12 mouse cellular contexts compared by ENCODE assay signal in genomic region chr16:3934091-3934490, GRCm38 (mm10). TPM values are rescaled to one million over a fixed set of nuclear protein-coding genes. Genes with fewer than 3 reads are reported as not detected.
A peak's percentile ranks its signal among the peaks of the same experiment; 100 is the strongest.
DNase-seq lines count a peak whose midpoint lies in the region; ATAC-seq and TF ChIP-seq lines count a peak whose summit lies in the region.
"Had no signal": no experiment of that assay in that cellular context is flagged by ENCODE, and none has a peak within 500 bp of the region (broad histone marks: within the 10 kb centered on the region; RNA-seq: fewer than 3 reads in every experiment).

No protein-coding gene starts in this region.

- peaks cover 4% of the 10 kb centered on the region; the same call in 1 of the 2 replicates for H3K4me1 ChIP-seq in liver, adult 2 months (ENCODE audit: control insufficient read depth, insufficient read depth, low read length)
- no peaks in the 10 kb centered on the region for H3K4me1 ChIP-seq in liver, embryonic 11.5 days (replicated peaks; ENCODE audit: control insufficient read depth, insufficient read depth, low read length)
- H3K4me1 ChIP-seq: forebrain, embryonic 12.5 days; limb, embryonic 13.5 days; neural tube, embryonic 12.5 days had no signal

- WGBS in liver, adult 2 months: 37% methylated on average over 1 of the region's 1 CpGs
- 57% methylated on average over 1 of the region's 1 CpGs for WGBS in liver, embryonic 11.5 days

- H3K4me3 ChIP-seq in liver, adult 2 months (ENCODE audit: insufficient read depth, low read depth, low read length): no peak overlapping the region
- no peak overlapping the region for H3K4me3 ChIP-seq in liver, embryonic 11.5 days (ENCODE audit: low read depth, low read length)
- H3K4me3 ChIP-seq: forebrain, embryonic 12.5 days; limb, embryonic 13.5 days; neural tube, embryonic 12.5 days had no signal

- no peaks in the 10 kb centered on the region for H3K79me2 ChIP-seq in liver, adult 2 months (ENCODE audit: control insufficient read depth, insufficient read depth, low read length)

- no peak for TF ChIP-seq CTCF in liver, adult 2 months (IDR thresholded peaks at IDR 0.05; ENCODE audit: low read depth, low read length)

- DNase-seq in liver, adult 2 months (ENCODE audit: extremely low read depth, low read depth, low spot score): peak; percentile 98
- no peak for DNase-seq in liver, embryonic 11.5 days (ENCODE audit: low spot score)
- peak; percentile 74 for DNase-seq in adipocyte (ENCODE audit: low spot score)
- peak; percentile 14 to 73 for DNase-seq in kidney, postnatal 36 days
- DNase-seq in adrenal gland, postnatal 14 days: no peak
- no peak for DNase-seq in layer of hippocampus, postnatal 36 days
- DNase-seq: cerebellum, adult 11-12 months had no signal

- no peak overlapping the region for H3K27ac ChIP-seq in liver, adult 2 months (replicated peaks; ENCODE audit: insufficient read depth, low read depth, low read length)
- no peak overlapping the region for H3K27ac ChIP-seq in liver, embryonic 11.5 days (ENCODE audit: low read depth, low read length)
- H3K27ac ChIP-seq: forebrain, embryonic 12.5 days; limb, embryonic 13.5 days; neural tube, embryonic 12.5 days had no signal

- H3K36me3 ChIP-seq in liver, adult 2 months (ENCODE audit: control insufficient read depth, insufficient read depth, low read length): peaks cover 18% of the 10 kb centered on the region; the same call in 1 of the 2 replicates
- H3K36me3 ChIP-seq in liver, embryonic 11.5 days (ENCODE audit: control insufficient read depth, insufficient read depth, low read length): peaks cover 15% of the 10 kb centered on the region

- no peak overlapping the region for H3K9ac ChIP-seq in liver, adult 2 months (ENCODE audit: low read depth, low read length)
- no peak overlapping the region for H3K9ac ChIP-seq in liver, embryonic 11.5 days (ENCODE audit: low read depth, low read length)
- H3K9ac ChIP-seq: forebrain, embryonic 12.5 days; limb, embryonic 13.5 days; neural tube, embryonic 12.5 days had no signal

- no peak for ATAC-seq in liver, embryonic 11.5 days (replicated peaks; ENCODE audit: low FRiP score)
- ATAC-seq in megakaryocyte progenitor cell, adult 5-6 weeks (replicated peaks; ENCODE audit: poor library complexity): 0 out of 2 replicates have a peak, but pooled peaks have one; percentile 37

- TF ChIP-seq POLR2A in liver, adult 2 months (IDR thresholded peaks at IDR 0.05; ENCODE audit: extremely low read depth, insufficient read depth, low read length): no peak

- no peaks in the 10 kb centered on the region for H3K9me3 ChIP-seq in liver, embryonic 11.5 days (ENCODE audit: control insufficient read depth, low read length)
- H3K9me3 ChIP-seq: forebrain, embryonic 12.5 days; limb, embryonic 13.5 days; neural tube, embryonic 12.5 days had no signal

- H3K4me2 ChIP-seq in liver, embryonic 11.5 days: no peak overlapping the region
- H3K4me2 ChIP-seq: forebrain, embryonic 12.5 days; limb, embryonic 13.5 days; neural tube, embryonic 12.5 days had no signal

- H3K27me3 ChIP-seq in liver, adult 2 months (ENCODE audit: control insufficient read depth, insufficient read depth, low read length): no peaks in the 10 kb centered on the region
- no peaks in the 10 kb centered on the region for H3K27me3 ChIP-seq in liver, embryonic 11.5 days (replicated peaks; ENCODE audit: control insufficient read depth, insufficient read depth, low read length)
- H3K27me3 ChIP-seq: CH12.LX; forebrain, embryonic 12.5 days; limb, embryonic 13.5 days; neural tube, embryonic 12.5 days had no signal

RNA-seq across cellular contexts. Expression of gene Cluap1, which starts 25.5 kb away (rescaled TPM):
- total RNA-seq in liver, adult 2 months (2014; rRNA removed): 5.0 and 5.4 TPM in 2 replicates
- polyA plus RNA-seq in liver, adult 2 months (2012; rRNA removed): 2.5 and 2.7 TPM in 2 replicates
- polyA plus RNA-seq in liver, embryonic 11.5 days (2014; fragmentation: Nextera tagmentation; extraction: Ambion mirVana): 21.8 and 22.9 TPM in 2 replicates
- total RNA-seq in megakaryocyte progenitor cell, adult 5-6 weeks (2015): 21.0 and 22.1 TPM in 2 replicates
- total RNA-seq in megakaryocyte progenitor cell, adult 5-6 weeks (2017): 38.2 and 48.4 TPM in 2 replicates
- total RNA-seq in adrenal gland, postnatal 14 days (2021): 15.6 and 18.3 TPM in 2 replicates
- total RNA-seq in layer of hippocampus, postnatal 36 days (2021): 10 to 100 TPM; 30.2 to 32.0 TPM

RNA-seq across cellular contexts. Expression of gene 1700037C18Rik, which starts 25.6 kb away (rescaled TPM):
- 0.40 and 0.46 TPM in 2 replicates for total RNA-seq in liver, adult 2 months (2014; rRNA removed)
- polyA plus RNA-seq in liver, adult 2 months (2012; rRNA removed): 1.4 and 1.5 TPM in 2 replicates
- polyA plus RNA-seq in liver, embryonic 11.5 days (2014; fragmentation: Nextera tagmentation; extraction: Ambion mirVana): 4.8 and 5.5 TPM in 2 replicates
- 2.0 and 2.6 TPM in 2 replicates for total RNA-seq in megakaryocyte progenitor cell, adult 5-6 weeks (2015)
- total RNA-seq in megakaryocyte progenitor cell, adult 5-6 weeks (2017): 1.1 and 1.3 TPM in 2 replicates
- total RNA-seq in adrenal gland, postnatal 14 days (2021): 3.0 and 3.3 TPM in 2 replicates
- 1 to 10 TPM; 4.6 to 5.2 TPM for total RNA-seq in layer of hippocampus, postnatal 36 days (2021)

RNA-seq across cellular contexts. Expression of gene Nlrc3, which starts 42.3 kb away (rescaled TPM):
- total RNA-seq in liver, adult 2 months (2014; rRNA removed): 0.18 and 0.20 TPM in 2 replicates
- polyA plus RNA-seq in liver, adult 2 months (2012; rRNA removed): 0.29 and 0.67 TPM in 2 replicates
- polyA plus RNA-seq in liver, embryonic 11.5 days (2014; fragmentation: Nextera tagmentation; extraction: Ambion mirVana): 0.94 and 1.1 TPM in 2 replicates
- 0.39 and 1.0 TPM in 2 replicates for total RNA-seq in megakaryocyte progenitor cell, adult 5-6 weeks (2015)
- total RNA-seq in megakaryocyte progenitor cell, adult 5-6 weeks (2017): 0.29 and 1.1 TPM in 2 replicates
- total RNA-seq in adrenal gland, postnatal 14 days (2021): 2.6 and 5.8 TPM in 2 replicates
- total RNA-seq in layer of hippocampus, postnatal 36 days (2021): 1 to 10 TPM; 2.2 to 2.9 TPM

RNA-seq across cellular contexts. Expression of gene Gm20695, which starts 49.6 kb away (rescaled TPM):
- total RNA-seq in liver, adult 2 months (2014; rRNA removed): 0.40 and 0.46 TPM in 2 replicates
- polyA plus RNA-seq in liver, adult 2 months (2012; rRNA removed): 0.13 and 0.19 TPM in 2 replicates
- 0.88 and 3.2 TPM in 2 replicates for polyA plus RNA-seq in liver, embryonic 11.5 days (2014; fragmentation: Nextera tagmentation; extraction: Ambion mirVana)
- not detected in 2 replicates for total RNA-seq in megakaryocyte progenitor cell, adult 5-6 weeks (2015)
- 0.21 and 1.3 TPM in 2 replicates for total RNA-seq in megakaryocyte progenitor cell, adult 5-6 weeks (2017)
- 0.86 and 1.4 TPM in 2 replicates for total RNA-seq in adrenal gland, postnatal 14 days (2021)
- under 1 TPM; 0.60 to 0.66 TPM for total RNA-seq in layer of hippocampus, postnatal 36 days (2021)

RNA-seq across cellular contexts. Expression of gene Zfp597, which starts 49.7 kb away (rescaled TPM):
- 8.5 and 10.1 TPM in 2 replicates for total RNA-seq in liver, adult 2 months (2014; rRNA removed)
- 1.6 and 2.1 TPM in 2 replicates for polyA plus RNA-seq in liver, adult 2 months (2012; rRNA removed)
- 4.2 and 5.9 TPM in 2 replicates for polyA plus RNA-seq in liver, embryonic 11.5 days (2014; fragmentation: Nextera tagmentation; extraction: Ambion mirVana)
- total RNA-seq in megakaryocyte progenitor cell, adult 5-6 weeks (2015): 7.1 and 10.6 TPM in 2 replicates
- 13.2 and 14.7 TPM in 2 replicates for total RNA-seq in megakaryocyte progenitor cell, adult 5-6 weeks (2017)
- total RNA-seq in adrenal gland, postnatal 14 days (2021): 15.6 and 20.1 TPM in 2 replicates
- 10 to 100 TPM; 23.7 to 25.2 TPM for total RNA-seq in layer of hippocampus, postnatal 36 days (2021)

Comparison
In these comparisons a context has a peak if more than half of its experiments do, and no peak if none do; other contexts are left out.
1. DNase-seq: peak in liver, adult 2 months (single experiment), adipocyte (single experiment) and kidney, postnatal 36 days (2 of 2); none in liver, embryonic 11.5 days (single experiment), adrenal gland, postnatal 14 days (single experiment) and layer of hippocampus, postnatal 36 days (0 of 2).